Mouse (Mus musculus) E14TG2a.4 (cell line): ENCODE results near the gene Cadps2.

Source experiments
- CTCF ChIP-seq: conservative IDR thresholded peaks from 2 replicates; pipeline ENCODE4 v1.5.1; 2014; ENCODE audit warnings: low read length
- NANOG ChIP-seq: IDR thresholded peaks from 2 replicates; pipeline ENCODE4 v1.6.1; 2014; ENCODE audit warnings: borderline replicate concordance, low read length, mixed read lengths

GRCm38 (mm10) chr6:23740010-23740409 lies 99.2 kb downstream of the Cadps2 start:
- no peak for TF ChIP-seq CTCF
- TF ChIP-seq NANOG: no peak
